Mouse (Mus musculus) ES-Bruce4 (cell line): ENCODE data around the gene Inpp5a. TPM values are rescaled to one million over a fixed set of nuclear protein-coding genes. Genes with fewer than 3 reads are reported as not detected.
"Not testable (repeated sequence)": the region's sequence is repeated elsewhere in the genome, so short reads cannot be mapped to it uniquely, and the experiment has no call there.

ENCODE experiments used
- H3K27ac ChIP-seq: 2 replicates; pipeline ENCODE4 v1.5.1; 2012; ENCODE audit warnings: low read length, inconsistent platforms; ENCODE audit not compliant: insufficient read depth
- H3K27me3 ChIP-seq: 2 replicates; pipeline ENCODE4 v1.6.1; 2012; ENCODE audit warnings: mild to moderate bottlenecking, low read length, inconsistent platforms; ENCODE audit not compliant: control insufficient read depth, poor library complexity, insufficient read depth, severe bottlenecking
- H3K36me3 ChIP-seq: 2 replicates; pipeline ENCODE4 v1.6.1; 2012; ENCODE audit warnings: inconsistent platforms, mild to moderate bottlenecking, low read length, moderate library complexity; ENCODE audit not compliant: control insufficient read depth, poor library complexity, insufficient read depth, severe bottlenecking
- H3K4me1 ChIP-seq: one replicate; pipeline ENCODE4 v1.8.1; 2011; ENCODE audit warnings: low read length; ENCODE audit not compliant: control insufficient read depth, insufficient read depth
- H3K4me3 ChIP-seq: 2 replicates; pipeline ENCODE4 v1.5.1; 2011; ENCODE audit warnings: low read depth, mild to moderate bottlenecking, low read length
- H3K9ac ChIP-seq: 2 replicates; pipeline ENCODE4 v1.6.1; 2012; ENCODE audit warnings: low read depth, mild to moderate bottlenecking, inconsistent platforms; ENCODE audit not compliant: poor library complexity, severe bottlenecking
- H3K9me3 ChIP-seq: replicated peaks from 2 replicates; pipeline ENCODE4 v1.6.1; 2012; ENCODE audit warnings: mild to moderate bottlenecking, low read length, inconsistent platforms; ENCODE audit not compliant: control insufficient read depth, poor library complexity, insufficient read depth, severe bottlenecking
- CTCF ChIP-seq: IDR thresholded peaks from one replicate; pipeline ENCODE4 v1.8.1; 2011; ENCODE audit warnings: low read depth, low read length
- EP300 ChIP-seq: IDR thresholded peaks from 2 replicates; pipeline ENCODE4 v1.6.1; 2011; ENCODE audit warnings: low read depth, low read length; ENCODE audit not compliant: insufficient read depth
- POLR2A ChIP-seq: IDR thresholded peaks from one replicate; pipeline ENCODE4 v1.8.1; 2011; ENCODE audit warnings: low read length; ENCODE audit not compliant: insufficient read depth
- polyA plus RNA-seq: library from polyadenylated mRNA; stranded (reverse); fragments of >200 nt; gene quantifications from 2 replicates; pipeline ENCODE4 v1.2.4, GENCODE M21; 2011; ENCODE audit warnings: low read depth; ENCODE audit not compliant: missing spikeins, insufficient read depth, insufficient read length

Inpp5a gene
- polyA plus RNA-seq, 1 experiment, result 37.6 TPM

DNA sequence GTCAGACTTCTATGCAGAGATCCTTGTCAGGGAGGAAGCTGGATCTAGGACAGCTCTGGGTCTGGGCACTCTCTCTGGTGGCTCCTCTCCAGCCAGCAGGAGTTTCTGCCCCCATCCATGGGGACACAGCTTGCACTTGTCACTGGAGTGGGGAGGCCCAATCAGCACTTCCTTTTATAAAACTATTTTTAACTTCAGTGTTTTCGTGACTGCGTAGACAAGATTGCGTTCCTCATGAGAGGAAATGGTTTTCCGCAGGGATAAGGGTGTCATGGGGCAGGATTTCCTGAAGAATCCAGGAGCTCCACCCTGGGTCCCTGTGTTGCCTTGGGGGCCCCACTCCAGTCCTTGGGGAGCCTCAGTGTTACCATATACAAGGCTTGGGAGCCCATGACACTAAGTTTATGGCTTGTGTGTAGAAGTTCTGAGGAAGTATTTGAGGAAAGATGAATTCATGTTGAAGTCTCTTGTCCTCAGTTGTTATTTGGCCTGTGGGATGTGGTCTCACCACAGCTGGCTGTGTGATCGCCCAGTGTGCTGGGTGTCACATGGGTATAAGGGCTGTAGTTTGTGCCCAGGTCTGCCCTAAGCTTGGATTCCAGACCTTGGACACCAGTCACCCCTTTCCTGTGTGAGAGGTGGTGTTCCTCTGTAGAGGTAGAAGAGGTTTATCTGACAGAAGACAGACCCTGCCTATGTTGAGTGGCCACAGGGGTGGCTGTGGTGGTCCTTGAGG lies 45.4 kb downstream of the Inpp5a start:
- H3K27ac ChIP-seq, result no peak overlapping the region
- no peaks in the 10 kb centered on the region for H3K36me3 ChIP-seq
- H3K9ac ChIP-seq, result no peak overlapping the region
- H3K4me1 ChIP-seq, result no peaks in the 10 kb centered on the region
- H3K27me3 ChIP-seq, result no peaks in the 10 kb centered on the region
- H3K9me3 ChIP-seq, result peaks cover 7% of the 10 kb centered on the region
- TF ChIP-seq POLR2A (no peak), CTCF (no peak), EP300 (no peak)
- H3K4me3 ChIP-seq, result no peak overlapping the region

GRCm38 (mm10) chr7:139434931-139435330 lies 46.0 kb downstream of the Inpp5a start:
- H3K4me1 ChIP-seq, H3K27ac ChIP-seq, H3K9ac ChIP-seq, H3K4me3 ChIP-seq, H3K36me3 ChIP-seq, H3K9me3 ChIP-seq, H3K27me3 ChIP-seq: not testable (repeated sequence)

DNA sequence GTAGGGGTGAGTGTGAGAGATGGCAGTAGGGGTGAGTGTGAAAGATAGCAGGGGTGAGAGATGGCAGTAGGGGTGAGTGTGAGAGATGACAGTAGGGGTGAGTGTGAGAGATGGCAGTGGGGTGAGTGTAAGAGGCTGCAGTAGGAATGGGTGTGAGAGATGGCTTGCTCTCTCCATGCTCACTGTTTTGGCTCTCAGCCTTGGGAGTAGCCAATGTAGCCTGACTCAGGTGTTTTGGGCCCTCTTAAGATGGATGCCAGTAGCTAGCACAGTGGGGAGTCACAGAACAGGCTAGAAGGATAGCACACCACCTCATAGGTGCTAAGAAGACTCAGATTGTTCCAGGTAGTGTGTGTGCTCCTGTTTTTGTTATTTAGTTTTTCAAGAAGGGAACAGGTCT lies 46.8 kb downstream of the Inpp5a start:
- Histone ChIP-seq H3K4me1 (no peaks in the 10 kb centered on the region), H3K9me3 (no peaks in the 10 kb centered on the region; the same call in 1 of the 2 replicates), H3K36me3 (no peaks in the 10 kb centered on the region), H3K27me3 (no peaks in the 10 kb centered on the region), H3K27ac (no peak overlapping the region), H3K9ac (no peak overlapping the region), H3K4me3 (no peak overlapping the region)
- no peak for TF ChIP-seq CTCF
- no peak for TF ChIP-seq EP300
- TF ChIP-seq POLR2A, result no peak

DNA sequence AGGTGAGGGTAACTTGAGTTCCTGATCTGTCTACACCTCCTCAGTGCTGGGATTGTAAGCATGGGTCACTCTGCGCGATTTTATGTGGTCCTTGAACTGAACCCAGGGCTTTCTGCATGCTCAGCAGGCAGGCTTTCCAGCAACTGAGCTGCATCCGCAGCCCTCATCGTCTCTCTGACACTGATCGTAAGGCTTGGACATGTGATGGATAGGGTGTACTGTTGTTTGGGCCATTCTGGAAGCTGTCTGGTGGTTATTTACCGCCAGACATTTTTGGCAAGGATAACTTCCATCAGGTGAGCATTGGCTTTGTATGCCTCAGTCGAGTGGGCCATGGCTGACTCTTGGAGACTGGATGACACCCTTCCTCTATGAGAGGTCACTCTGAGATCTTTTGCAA lies 48.0 kb downstream of the Inpp5a start:
- TF ChIP-seq CTCF (no peak), POLR2A (no peak), EP300 (no peak)
- Histone ChIP-seq H3K27ac (no peak overlapping the region), H3K4me1 (no peaks in the 10 kb centered on the region), H3K27me3 (no peaks in the 10 kb centered on the region), H3K4me3 (no peak overlapping the region), H3K9ac (no peak overlapping the region), H3K9me3 (no peaks in the 10 kb centered on the region), H3K36me3 (no peaks in the 10 kb centered on the region)

- H3K4me3 ChIP-seq, result no peak overlapping the region
- TF ChIP-seq POLR2A (no peak), EP300 (no peak), CTCF (no peak)
- no peaks in the 10 kb centered on the region for H3K4me1 ChIP-seq
- no peaks in the 10 kb centered on the region for H3K9me3 ChIP-seq
- no peaks in the 10 kb centered on the region for H3K36me3 ChIP-seq
- H3K27me3 ChIP-seq, result no peaks in the 10 kb centered on the region
- no peak overlapping the region for H3K9ac ChIP-seq
- no peak overlapping the region for H3K27ac ChIP-seq
Measured at GRCm38 (mm10) chr7:139437471-139437870, 48.6 kb downstream of the Inpp5a start.

DNA sequence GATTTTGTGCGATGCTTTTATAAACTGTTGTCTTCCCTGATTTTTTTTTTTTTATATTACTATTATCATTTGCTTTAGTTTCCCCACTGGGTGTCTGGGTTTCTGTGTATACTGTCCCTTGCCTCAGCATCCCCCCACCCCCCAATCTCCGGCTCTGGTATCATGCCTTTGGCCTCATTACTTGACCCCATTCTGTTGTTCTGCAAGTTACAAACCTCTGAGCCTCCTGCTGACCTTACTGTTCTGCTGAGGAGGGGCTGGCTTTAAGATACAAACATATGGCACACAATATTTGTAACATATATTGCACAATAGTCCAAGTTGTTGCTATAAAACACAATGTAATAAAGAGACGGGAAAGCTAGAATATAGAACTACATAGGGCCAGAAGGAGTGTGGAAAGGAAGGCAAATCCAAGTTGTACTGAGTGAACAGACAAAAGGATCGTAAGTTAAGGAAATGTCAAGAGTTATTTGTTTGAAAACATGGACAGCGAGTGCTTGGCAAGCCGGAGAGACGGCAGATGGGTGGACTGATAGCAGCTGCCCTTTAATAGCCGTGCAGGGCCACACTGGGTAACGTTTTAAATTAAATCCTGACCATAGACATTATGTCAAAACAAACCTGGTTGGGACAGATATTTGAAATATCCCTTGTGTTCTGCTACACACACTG lies 49.2 kb downstream of the Inpp5a start:
- Histone ChIP-seq H3K9ac (no peak overlapping the region), H3K4me3 (no peak overlapping the region)

More for the DNA sequence above, 49.2 kb downstream of the Inpp5a start:
- Histone ChIP-seq H3K27me3 (no peaks in the 10 kb centered on the region), H3K9me3 (no peaks in the 10 kb centered on the region), H3K36me3 (no peaks in the 10 kb centered on the region), H3K27ac (no peak overlapping the region), H3K4me1 (no peaks in the 10 kb centered on the region)
- TF ChIP-seq POLR2A (no peak), CTCF (no peak), EP300 (no peak)
